Mouse (Mus musculus) c-Kit-negative CD71-positive TER-119-positive erythroid progenitor cells, embryonic 14.5 days (primary cell): ENCODE data around the gene Ace3.

Experiments
- DNase-seq: peaks from one replicate; pipeline ENCODE4 v3.0.0-alpha.2; 2013; ENCODE audit warnings: low read depth, low spot score

Ace3 gene

GRCm38 (mm10) chr11:105994375-105994774, at the start of gene Ace3:
TSS of gene Ace3 (plus strand) at chr11:105994675.
- no peak for DNase-seq

GRCm38 (mm10) chr11:105944770-105945672, 49.5 kb upstream of the Ace3 start:
- no peak for DNase-seq

- DNase-seq: no peak
Observed at GRCm38 (mm10) chr11:105946694-105947154, 47.8 kb upstream of the Ace3 start.

- no peak for DNase-seq
Observed at GRCm38 (mm10) chr11:105948255-105948654, 46.2 kb upstream of the Ace3 start.

GRCm38 (mm10) chr11:105950519-105950918, 44.0 kb upstream of the Ace3 start:
- DNase-seq: no peak

GRCm38 (mm10) chr11:105951601-105952044, 42.9 kb upstream of the Ace3 start:
- no peak for DNase-seq

GRCm38 (mm10) chr11:105952111-105952510, 42.4 kb upstream of the Ace3 start:
- no peak for DNase-seq

GRCm38 (mm10) chr11:105952911-105953386, 41.5 kb upstream of the Ace3 start, which contains the start of gene Cyb561:
TSS of gene Cyb561 (minus strand) at chr11:105953336.
- no peak for DNase-seq

- no peak for DNase-seq
Observed at GRCm38 (mm10) chr11:105953402-105953801, 41.1 kb upstream of the Ace3 start.

- no peak for DNase-seq
Observed at GRCm38 (mm10) chr11:105955815-105956430, 38.6 kb upstream of the Ace3 start.

GRCm38 (mm10) chr11:105957501-105957900, 37.0 kb upstream of the Ace3 start:
- DNase-seq: no peak

GRCm38 (mm10) chr11:105958566-105958965, 35.9 kb upstream of the Ace3 start:
- no peak for DNase-seq

- DNase-seq: no peak
Observed at GRCm38 (mm10) chr11:105959355-105959754, 35.1 kb upstream of the Ace3 start.

- no peak for DNase-seq
Observed at GRCm38 (mm10) chr11:105964691-105965090, 29.8 kb upstream of the Ace3 start.

GRCm38 (mm10) chr11:105966288-105966687, 28.2 kb upstream of the Ace3 start:
- DNase-seq: no peak

GRCm38 (mm10) chr11:105967741-105968574, 26.5 kb upstream of the Ace3 start, which contains the start of gene Ace:
TSS of gene Ace (plus strand) at chr11:105967945.
- DNase-seq: no peak

GRCm38 (mm10) chr11:105968948-105969347, 25.5 kb upstream of the Ace3 start:
- no peak for DNase-seq

- no peak for DNase-seq
Observed at GRCm38 (mm10) chr11:105969516-105969915, 25.0 kb upstream of the Ace3 start.

GRCm38 (mm10) chr11:105974593-105974992, 19.9 kb upstream of the Ace3 start:
- DNase-seq: no peak

- no peak for DNase-seq
Observed at GRCm38 (mm10) chr11:105975050-105975449, 19.4 kb upstream of the Ace3 start.

- DNase-seq: no peak
Observed at GRCm38 (mm10) chr11:105975636-105976035, 18.8 kb upstream of the Ace3 start.
